Mouse (Mus musculus): ENCODE measurements at regions not wholly inside any gene's neighbourhood (a gene's known extent, or its start where the extent isn't known, plus 50 kb on each side); places are given as distances from the start of the nearest gene placed in this dataset.

DNA sequence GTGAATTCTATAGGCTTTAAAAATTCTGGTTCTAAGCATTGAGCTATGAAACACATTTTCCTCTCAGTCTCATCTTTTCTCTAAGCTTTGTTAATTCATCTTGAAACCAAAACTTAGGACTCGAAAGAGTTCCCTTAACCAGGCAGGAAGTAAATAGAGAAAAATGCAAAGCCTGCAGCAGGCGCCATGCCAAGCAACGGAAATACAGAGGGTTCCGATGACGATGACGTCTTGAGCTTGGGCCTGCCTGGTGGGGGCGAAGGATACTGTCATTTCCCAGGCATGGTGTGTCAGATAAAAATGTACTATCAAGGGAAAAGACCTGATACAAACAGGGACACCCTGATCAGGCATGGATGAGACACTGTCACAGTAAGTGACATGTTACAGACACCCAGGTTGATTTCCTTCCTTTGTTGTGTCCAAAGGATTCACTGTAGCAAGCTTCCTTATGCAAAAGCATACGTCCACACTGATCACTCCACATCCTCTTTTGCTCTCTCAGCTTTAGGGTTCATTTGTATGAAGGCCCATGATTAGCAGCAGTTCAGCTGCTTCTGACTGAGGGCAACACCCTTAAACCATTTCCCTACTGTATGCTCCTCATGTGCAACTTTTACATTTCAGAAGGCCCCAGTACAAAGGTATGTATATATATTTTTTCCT, 135.0 kb downstream of the Cemip2 start:
- peak; percentile 19 for DNase-seq

DNA sequence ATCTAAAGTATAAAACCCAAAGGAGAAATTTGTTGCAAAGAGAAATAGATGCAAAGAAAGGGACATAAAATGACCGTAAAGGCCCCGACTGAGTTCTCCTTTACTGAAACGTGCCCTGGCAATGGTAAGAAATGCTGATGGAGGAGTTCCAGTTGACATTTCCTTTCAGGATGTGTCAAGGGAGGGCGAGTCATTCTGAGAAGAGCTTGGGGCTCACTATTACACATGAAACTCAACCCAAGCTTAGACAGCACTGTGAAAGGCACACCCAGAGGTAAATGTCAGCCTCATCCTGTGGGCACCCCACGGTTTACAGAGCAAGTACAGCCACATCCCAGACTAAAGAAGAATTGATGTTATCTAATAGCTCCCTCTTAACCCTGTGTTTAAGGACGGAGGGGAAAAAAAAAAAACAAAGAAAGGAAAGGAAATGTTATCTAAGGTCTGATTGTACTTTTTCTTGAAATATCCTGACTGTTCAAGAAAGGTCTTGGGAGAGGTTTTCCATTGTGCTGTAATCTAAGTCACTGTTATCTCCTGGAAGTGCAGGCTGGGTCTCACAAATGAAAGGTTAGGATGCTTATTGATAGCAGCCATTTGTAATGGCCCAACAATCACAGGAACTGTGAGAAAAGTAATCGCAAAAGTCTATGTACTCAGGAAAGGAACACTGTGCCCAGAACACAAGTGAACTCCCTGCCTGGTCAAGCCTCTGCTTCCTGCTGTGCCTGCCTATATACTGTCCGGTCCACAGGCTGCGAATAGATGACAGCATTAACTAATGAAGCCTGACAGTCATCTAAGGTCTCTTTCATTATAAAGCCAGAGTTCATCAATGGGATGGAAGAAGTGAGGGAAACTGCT, 135.8 kb downstream of the Cemip2 start:
- DNase-seq, result no peak

DNA sequence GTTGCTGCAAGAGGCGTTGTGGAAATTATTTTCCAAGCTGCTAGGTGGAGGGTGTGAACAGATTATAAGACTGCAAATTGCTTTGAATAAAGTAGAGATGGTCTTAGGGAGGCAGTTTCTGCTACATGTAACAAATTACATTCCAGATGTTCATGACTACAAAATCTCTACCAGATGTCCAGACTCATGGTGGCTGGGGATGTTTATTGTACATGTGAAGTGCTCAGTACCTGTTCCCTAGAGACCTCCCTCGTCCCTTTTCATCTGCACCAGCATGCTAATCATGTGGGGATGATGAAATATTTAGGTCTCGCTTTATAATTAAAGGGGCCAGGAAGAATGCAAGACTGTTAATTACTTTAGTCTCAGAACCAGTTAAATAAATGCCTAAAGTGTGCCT, 136.5 kb downstream of the Cemip2 start:
- no peak for DNase-seq

DNA sequence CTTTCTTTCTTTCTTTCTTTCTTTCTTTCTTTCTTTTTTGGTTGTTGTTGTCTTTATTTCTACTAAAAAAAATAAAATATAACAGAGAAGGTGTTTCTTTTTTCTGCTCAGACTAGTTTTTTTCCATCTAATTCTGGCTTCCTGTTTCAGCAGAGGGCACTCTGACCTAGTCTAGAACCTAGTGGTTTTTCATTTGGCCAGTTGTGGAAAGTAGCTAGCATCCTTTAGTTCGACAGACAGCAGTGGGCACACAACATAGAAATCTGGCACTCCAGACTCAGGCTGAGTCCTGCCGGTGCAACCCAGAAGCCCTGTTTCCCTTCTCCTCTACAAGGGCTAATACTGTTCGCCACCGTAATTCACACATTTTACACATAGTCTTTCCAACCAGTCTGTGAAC, 140.0 kb downstream of the Cemip2 start:
- no peak for DNase-seq

DNA sequence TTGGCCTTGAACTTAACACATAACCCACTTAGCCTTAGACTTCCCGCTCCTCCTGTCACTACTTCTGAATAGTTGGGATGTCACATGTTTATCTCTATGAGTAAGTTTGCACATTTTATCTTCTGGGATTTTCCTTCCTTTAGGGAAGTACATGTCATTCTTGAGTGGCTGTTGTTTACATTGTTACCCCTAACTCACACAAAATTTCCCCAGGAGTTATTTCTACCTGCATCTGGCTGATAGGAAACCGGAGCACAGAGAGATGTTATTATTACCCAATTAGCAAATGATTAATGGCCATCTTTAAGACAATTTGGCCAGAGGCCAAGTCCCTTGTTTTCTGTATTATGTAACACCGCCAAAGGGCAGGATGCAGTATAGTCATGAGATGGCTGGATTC, 140.9 kb downstream of the Cemip2 start:
- no peak for DNase-seq

DNA sequence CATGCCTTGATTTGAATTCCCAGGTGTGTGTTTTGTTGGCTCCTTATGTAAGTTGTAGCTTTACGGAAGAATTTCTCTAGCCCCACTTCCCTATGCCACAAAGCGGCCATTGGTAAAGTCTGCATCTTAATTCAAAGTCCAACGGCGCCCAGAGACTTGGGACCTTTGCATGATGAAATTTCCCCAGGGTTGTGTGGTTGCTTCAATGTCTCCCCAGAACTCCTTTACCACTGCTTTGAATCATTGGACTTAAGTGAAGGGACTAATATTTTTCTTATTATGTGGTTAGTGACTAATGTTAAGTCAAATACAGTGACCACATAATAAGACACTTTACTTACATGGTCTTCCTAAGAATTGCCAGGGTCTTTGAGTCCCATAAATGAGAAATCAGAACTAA, 162.0 kb downstream of the Cemip2 start:
- DNase-seq, result no peak

DNA sequence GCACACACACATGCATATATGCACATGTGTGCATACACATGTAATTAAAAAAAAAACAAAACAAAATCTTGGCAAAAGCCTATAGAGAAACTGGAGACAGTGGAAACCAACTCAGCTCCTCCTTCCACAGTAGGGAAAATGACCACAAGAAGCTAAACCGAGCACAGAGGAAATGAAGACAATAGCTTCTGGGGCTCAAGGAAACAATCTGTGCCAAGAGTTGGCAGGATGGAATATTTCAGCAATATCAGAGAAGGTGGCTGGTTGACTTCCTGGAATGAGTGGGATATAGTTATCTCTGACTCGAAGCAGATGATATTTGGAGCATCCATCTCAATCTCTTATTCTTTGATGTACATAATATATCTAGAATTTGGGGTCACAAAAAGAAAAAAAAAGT, 163.6 kb downstream of the Cemip2 start:
- no peak for DNase-seq

DNA sequence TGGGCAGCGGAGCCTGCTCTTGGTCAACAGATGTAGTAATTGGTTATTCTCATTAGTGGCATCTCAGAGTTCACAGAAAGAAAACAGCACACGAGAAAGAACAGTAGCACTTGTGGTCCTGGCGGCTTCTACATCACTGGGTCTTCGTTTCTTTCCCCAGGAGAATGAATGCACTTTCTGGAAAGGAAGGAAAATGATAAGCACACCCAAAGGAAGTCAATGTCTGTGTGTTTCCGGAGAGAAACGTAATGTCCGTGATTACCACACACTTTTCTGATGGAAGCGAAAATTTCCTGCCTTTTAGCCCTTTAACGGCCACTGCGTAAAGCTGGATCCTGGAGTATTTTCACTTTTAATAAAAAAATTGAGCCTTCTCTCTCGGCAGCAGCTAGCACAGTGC, 164.1 kb downstream of the Cemip2 start:
- no peak for DNase-seq

DNA sequence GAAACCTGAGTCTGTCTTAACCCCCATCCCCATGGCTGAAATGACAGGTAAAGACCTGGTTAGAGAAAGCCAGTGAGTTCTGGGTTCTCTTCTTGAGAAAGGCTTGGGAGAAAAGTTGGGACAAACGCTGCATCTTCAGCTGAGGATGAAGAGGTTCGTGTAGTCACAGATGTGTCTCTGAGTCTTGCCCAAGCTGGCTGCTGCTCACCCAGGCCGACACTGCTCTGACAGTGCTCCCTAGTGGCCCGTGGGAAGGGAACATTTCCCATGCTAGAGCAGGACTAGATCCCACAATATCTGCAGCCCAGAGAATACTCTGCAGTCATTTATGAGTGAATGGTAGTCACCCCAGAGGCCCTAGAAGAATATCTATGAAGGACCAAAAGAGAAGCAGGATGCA, 165.3 kb downstream of the Cemip2 start:
- DNase-seq, result peak; percentile 19

DNA sequence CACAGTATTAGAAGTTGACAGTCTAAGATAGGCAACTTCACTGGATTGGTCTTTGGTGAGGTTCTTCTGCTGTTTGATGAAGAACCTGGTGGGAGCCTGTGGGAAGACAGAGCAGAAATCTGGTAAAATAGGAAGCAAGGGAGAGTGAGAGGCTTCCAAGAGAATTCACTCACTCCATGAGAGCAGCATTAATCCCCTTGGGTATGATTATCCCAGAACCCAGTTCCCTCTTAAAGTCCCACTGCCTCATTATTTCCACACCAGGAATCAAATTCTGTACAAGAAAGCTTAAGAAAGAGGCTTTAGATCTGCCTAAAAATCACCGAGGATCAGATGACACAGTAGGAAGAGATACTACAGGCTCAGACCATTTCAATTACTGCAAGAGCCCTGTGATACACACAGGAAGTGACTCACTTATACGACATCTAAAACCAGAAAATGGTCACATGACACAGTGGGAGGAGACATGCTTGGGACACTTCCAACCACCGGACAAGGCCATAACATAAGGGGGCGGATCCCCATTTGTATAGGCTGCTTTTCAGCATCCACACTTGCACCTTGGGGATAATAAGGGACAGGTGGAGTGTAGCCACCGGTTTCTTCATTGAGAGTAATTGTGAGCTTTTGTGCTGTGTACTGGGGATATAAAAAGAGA, 168.2 kb downstream of the Cemip2 start:
- DNase-seq, result no peak

DNA sequence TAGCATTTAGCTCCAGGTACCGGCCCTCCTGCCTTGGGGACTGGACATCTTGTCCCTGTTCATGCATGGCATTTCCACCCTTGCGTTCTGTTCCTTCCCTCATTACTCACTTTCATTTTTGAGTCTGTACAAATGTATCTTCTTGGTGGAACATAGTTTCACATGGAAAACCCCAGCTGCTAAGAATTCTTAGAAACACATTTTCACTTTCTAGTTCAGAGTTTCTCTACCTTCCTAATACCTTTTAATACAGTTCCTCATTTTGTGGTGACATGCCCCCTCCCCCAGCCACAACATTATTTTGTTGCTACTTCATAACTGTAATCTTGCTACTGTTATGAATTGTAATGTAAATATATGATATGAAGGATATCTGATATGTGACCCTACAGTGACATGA, 169.9 kb downstream of the Cemip2 start:
- no peak for DNase-seq

DNA sequence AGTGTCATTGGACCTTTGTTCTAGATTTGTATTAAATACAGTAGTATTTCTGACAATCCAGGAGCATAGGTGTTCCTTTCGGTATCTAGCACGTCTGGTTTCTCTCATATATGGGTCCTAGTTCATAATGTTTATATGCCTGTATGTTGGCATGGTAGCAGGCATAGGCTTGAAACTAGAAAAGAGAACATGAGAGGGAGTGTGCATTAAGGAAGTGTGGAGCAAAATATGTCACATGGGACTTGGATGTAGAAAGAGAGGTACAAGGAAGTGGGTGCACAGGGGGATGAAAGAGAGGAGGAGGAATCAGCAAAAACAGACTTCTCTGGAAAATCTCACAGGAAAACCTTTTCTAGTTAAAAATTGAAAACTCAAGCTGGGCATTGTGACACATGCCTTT, 176.2 kb upstream of the Trpm3 start:
- no peak for DNase-seq

DNA sequence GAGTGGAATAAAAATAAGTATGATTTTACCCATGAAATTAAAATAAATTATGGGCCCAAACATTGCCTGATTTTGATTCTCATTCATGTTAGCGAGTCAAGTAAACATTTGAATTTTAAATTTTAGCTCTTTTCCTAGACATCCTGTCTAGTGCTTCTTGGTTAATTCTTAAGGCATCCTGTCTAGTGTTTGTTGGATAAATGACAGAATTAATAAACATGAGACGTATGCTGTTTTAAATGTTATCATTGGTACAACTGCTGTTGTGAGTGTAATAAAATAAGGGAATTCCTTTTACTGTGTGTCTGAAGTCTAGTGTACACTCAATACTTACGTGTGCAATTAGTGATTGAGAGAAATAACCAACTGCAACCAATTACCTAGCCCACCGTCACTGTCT, 149.0 kb upstream of the Trpm3 start:
- DNase-seq, result no peak

DNA sequence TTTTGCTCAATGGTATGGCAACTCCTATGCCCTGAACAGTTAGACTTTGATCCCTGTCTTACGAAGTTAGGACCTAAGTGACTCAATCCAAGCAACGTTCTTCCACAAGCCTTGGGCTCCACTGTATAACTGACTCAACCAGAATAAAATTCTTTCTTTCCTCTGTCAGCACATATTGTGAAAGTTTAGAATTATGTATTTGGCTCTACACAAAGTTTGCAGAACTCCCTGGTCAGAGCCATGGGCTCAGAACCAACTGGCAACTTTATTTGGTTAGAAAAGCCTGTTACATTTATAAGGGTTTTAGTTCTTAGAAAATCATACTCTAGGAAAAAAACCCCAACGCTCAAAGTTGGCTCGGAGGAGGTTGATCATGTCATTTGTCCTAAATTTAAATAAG, 147.9 kb upstream of the Trpm3 start:
- peak; percentile 15 for DNase-seq

DNA sequence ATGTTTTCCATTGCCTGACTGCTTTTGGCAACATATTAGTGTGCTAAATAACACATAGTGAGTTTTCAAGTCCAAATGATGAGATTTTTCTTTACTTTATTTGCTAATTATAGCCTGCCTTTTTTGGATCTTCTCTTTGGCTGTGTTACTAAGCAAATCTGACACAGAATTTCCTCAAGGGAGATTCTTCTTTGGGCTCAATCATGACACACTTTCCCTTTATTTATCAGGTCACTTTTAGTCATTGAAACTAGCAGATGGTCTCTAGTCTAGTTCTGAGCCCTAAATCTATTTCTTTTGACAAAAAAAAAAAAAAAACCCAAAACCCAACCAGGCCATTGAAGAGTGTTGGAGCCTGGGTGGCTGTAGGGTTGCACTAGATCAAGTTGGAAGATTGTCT, 147.4 kb upstream of the Trpm3 start:
- no peak for DNase-seq

DNA sequence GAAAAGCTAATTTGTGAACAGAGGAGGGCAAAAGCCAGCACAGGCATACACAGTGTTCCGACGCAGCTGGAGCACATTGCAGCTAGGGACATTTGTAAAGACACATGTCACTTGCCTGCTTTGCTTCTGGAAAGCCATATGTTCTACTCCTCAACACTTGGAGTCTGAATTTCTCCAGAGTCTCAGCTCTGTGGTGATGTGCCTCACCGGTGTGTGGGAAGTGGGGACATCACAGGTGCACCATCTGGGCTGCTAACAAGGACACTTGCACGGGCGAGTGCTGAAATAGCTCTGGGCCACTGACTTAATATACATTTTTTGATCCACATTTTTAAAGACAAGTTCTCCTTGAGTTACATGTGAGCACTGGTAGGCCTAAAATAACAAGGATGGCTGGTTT, 139.2 kb upstream of the Trpm3 start:
- no peak for DNase-seq

DNA sequence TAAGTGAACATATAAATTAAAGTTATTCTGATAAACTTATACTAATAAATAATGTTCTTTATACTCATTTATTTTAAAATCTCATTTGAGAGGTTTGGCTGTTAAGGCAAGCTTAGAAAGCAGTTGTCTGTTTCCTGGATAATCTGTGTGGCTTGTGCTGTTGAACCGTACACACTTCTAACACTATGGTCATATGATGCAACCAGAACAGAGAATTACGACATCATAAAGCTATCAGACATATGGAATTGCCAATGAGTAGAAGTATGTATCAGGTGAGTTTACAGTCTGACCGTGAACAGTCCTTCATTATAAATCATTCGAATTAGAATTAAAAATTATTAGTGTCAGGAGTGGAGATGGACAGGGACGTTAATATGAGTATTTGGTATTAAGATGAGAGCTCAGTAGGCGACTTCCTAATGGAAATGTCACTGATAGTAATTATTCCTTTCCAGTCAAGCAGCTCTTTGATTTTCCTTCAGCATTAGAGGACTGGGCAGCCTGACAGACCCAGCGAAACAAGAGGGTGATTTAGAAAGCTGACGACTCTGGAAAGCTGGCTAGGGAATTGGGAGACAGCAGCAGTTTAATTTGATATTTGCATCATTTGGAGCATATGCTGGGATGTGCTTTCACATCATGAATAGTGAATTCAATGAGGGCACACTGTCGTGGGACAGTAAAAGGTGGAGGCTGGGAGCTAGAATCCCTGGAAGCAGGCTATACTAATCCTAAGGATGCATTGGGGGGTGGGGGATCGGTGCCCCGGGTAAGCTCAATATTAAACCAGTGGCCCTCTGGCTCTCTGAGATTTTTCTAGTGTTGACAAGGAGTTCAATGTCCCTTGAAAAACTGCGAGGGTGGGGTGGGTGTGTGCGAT, 130.6 kb upstream of the Trpm3 start:
- DNase-seq, result no peak

DNA sequence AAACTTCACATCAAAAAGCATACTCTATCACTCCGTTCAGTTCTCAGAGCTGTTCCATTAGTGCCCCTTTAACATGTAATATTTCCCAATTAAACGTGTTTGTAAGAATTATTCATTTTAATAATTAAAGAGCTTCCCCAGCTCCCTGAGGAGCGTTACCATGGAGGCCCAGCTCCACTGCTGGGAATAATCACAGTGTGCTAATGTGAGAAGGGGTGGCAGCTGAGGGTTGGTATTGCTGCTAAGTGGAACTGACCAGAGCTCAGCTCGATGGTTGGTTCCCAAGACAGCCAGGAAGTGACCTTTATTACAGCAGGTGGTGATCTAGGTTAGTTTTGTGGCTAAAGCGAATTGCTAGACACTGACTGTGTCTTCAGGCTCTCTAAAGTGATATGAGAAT, 128.6 kb upstream of the Trpm3 start:
- DNase-seq, result no peak

DNA sequence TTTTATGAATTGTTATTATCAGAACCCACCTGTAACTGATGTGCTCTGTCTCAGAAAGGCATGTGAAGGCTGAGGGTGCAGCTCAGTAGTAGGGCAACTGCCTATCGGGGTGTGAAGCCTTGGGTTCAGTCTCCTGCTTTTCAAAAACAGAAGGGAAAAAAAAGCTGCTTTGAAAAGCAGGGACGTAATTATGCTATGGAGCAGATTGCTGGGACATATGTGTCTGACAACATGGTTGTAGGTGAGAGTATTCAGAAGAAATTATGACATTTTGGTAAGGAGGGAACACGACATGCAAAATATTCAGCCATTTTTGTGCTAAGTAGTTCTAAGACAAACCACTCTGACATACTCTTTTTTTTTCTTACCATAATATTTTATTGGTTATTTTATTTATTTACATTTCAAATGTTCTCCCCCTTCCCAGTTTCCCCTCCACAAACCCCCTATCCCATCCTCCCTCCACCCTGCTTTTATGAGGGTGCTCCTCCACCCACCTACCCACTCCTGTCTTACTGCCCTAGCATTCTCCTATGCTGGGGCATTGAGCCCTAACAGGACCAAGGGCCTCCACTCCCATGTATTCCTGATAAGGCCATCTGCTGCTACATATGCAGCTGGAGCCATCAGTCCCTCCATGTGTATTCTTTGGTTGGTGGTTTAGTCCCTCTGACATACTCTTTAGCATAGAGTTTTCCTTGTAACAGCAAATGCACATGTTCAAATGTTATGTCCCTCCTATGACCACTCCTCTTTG, 122.8 kb upstream of the Trpm3 start:
- DNase-seq, result no peak

DNA sequence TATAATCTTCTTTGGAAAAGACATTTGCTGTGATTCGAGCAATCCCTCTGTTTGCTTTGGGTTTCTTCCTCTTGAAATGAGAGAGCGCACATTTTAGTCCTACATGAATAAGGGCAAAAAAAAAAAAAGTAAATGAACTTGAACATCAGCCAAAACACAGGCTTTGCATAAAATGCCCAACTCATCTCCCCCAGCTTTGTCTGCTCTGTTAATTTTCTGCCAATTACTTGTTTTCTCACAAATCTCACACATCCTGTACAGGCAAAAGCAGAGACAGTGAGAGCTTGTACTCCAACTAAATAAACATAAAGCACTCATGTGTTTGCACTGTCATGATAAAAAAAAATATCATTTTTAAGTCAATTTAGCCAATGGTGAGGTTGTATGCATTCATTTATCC, 121.4 kb upstream of the Trpm3 start:
- no peak for DNase-seq

DNA sequence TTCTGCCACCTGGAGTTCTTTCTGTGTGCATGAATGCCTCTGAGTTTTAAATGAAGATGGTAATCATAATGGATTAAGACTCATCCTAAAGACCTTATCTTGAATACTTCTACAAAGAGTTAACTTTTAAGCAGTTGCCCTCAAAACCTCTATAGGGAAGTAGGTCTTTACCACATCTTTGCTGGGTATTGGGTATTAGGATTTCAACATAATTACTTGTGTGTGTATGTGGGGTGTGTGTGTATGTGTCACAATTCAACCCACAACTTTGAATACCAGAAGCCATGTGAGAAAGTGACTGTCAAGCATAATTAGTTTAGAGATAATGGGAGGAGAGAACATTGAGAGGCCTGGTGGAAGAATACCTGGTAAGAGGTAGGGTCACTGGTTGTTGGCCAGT, 111.3 kb upstream of the Trpm3 start:
- DNase-seq, result no peak

DNA sequence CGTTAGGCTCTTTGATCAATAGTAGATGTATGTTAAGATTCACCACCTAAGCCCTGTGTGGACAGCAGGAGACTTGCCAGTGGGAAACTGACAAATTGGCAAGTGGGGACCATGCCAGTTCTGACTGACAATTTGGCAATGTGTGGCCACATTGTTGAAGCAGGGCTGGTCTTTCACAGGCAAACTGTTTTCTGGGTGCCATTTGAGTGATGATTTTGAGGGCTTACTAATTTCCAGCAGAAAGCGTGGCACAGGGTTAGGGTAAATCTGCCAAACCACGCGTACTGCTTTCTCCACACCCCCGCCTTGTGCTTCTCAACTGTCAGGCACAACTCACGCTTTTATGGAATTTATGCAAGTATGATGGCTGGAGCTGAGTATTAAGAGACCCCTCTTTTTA, 91.2 kb upstream of the Trpm3 start:
- DNase-seq, result no peak
